Mouse (Mus musculus) cerebellum, adult 9-10 months (tissue): ENCODE measurements at regions not wholly inside any gene's neighbourhood (a gene's known extent, or its start where the extent isn't known, plus 50 kb on each side); places are given as distances from the start of the nearest gene placed in this dataset.

Source experiments
- DNase-seq: peaks from one replicate; pipeline ENCODE4 v3.0.0; 2022

GRCm38 (mm10) chr3:38116071-38116787 is 368.4 kb downstream of the Ankrd50 start:
- no peak for DNase-seq

- no peak for DNase-seq
These were observed 372.1 kb downstream of the Ankrd50 start for GRCm38 (mm10) chr3:38112568-38112967.

- DNase-seq, result no peak
These were observed 379.4 kb downstream of the Ankrd50 start for GRCm38 (mm10) chr3:38105022-38105857.

GRCm38 (mm10) chr3:38104418-38104817 is 380.1 kb upstream of the Gm5148 start:
- DNase-seq, result no peak

- DNase-seq, result no peak
These were observed 378.7 kb upstream of the Gm5148 start for GRCm38 (mm10) chr3:38102985-38103384.

- no peak for DNase-seq
These were observed 377.9 kb upstream of the Gm5148 start for GRCm38 (mm10) chr3:38102181-38102580.

GRCm38 (mm10) chr3:38094370-38094979 is 370.2 kb upstream of the Gm5148 start:
- no peak for DNase-seq

- no peak for DNase-seq
These were observed 360.3 kb upstream of the Gm5148 start for GRCm38 (mm10) chr3:38084548-38084947.

GRCm38 (mm10) chr3:38082386-38082785 is 358.1 kb upstream of the Gm5148 start:
- no peak for DNase-seq

- no peak for DNase-seq
These were observed 352.5 kb upstream of the Gm5148 start for GRCm38 (mm10) chr3:38076835-38077234.

- no peak for DNase-seq
These were observed 349.7 kb upstream of the Gm5148 start for GRCm38 (mm10) chr3:38073946-38074345.

GRCm38 (mm10) chr3:38055627-38056026 is 331.3 kb upstream of the Gm5148 start:
- no peak for DNase-seq

- DNase-seq, result no peak
These were observed 328.7 kb upstream of the Gm5148 start for GRCm38 (mm10) chr3:38052941-38053340.

- no peak for DNase-seq
These were observed 327.5 kb upstream of the Gm5148 start for GRCm38 (mm10) chr3:38051748-38052147.

GRCm38 (mm10) chr3:38050856-38051255 is 326.6 kb upstream of the Gm5148 start:
- DNase-seq, result no peak

GRCm38 (mm10) chr3:38050366-38050765 is 326.1 kb upstream of the Gm5148 start:
- DNase-seq, result no peak

GRCm38 (mm10) chr3:38049290-38049689 is 325.0 kb upstream of the Gm5148 start:
- DNase-seq, result no peak

GRCm38 (mm10) chr3:38047445-38047844 is 323.2 kb upstream of the Gm5148 start:
- DNase-seq, result no peak

GRCm38 (mm10) chr3:38046611-38047010 is 322.3 kb upstream of the Gm5148 start:
- no peak for DNase-seq

- no peak for DNase-seq
These were observed 321.7 kb upstream of the Gm5148 start for GRCm38 (mm10) chr3:38045989-38046388.

GRCm38 (mm10) chr3:38045523-38045922 is 321.2 kb upstream of the Gm5148 start:
- DNase-seq, result no peak

GRCm38 (mm10) chr3:38044338-38044737 is 320.0 kb upstream of the Gm5148 start:
- no peak for DNase-seq

GRCm38 (mm10) chr3:38042614-38043013 is 318.3 kb upstream of the Gm5148 start:
- DNase-seq, result no peak

- DNase-seq, result no peak
These were observed 311.8 kb upstream of the Gm5148 start for GRCm38 (mm10) chr3:38036131-38036530.
